Mouse (Mus musculus): ENCODE data around the gene Fut7. TPM values are rescaled to one million over a fixed set of nuclear protein-coding genes. Genes with fewer than 3 reads are reported as not detected.

The Fut7 gene
- polyA plus RNA-seq, 1 experiment: 9.6 TPM

DNA sequence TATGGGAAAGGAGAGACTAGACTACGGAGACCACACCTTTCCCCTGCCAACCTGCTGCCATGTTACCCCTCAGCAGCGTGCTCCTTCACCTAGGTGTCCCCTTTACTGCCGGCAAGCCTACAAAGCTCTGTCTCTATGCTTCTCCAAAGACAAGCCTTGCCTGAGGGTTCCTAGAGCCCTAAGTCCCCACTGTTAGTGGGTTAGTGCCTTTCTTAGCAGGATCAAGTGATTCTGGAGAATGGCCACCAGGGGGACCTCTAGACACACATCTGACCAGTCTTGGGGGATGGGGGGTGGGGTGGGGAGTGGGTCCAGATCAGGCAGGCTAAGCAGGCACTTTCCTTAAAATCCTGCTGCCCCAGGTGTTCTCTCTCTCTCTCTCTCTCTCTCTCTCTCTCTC is 1.2 kb upstream of the Fut7 start:
- Histone ChIP-seq H3K4me1 (ENCODE audit: control insufficient read depth, insufficient read depth, low read length) (peaks cover 25% of the 10 kb centered on the region), H3K27ac (ENCODE audit: insufficient read depth, low read depth, low read length) (peak overlapping the region; percentile 89; the same call in 1 of the 2 replicates), H3K4me3 (ENCODE audit: insufficient read depth, low read length) (no peak overlapping the region)
- TF ChIP-seq CTCF (IDR thresholded peaks at IDR 0.05; ENCODE audit: low read depth, low read length): peak; percentile 62
- no peak for TF ChIP-seq POLR2A (IDR thresholded peaks at IDR 0.05; ENCODE audit: borderline replicate concordance, low read depth, low read length)

DNA sequence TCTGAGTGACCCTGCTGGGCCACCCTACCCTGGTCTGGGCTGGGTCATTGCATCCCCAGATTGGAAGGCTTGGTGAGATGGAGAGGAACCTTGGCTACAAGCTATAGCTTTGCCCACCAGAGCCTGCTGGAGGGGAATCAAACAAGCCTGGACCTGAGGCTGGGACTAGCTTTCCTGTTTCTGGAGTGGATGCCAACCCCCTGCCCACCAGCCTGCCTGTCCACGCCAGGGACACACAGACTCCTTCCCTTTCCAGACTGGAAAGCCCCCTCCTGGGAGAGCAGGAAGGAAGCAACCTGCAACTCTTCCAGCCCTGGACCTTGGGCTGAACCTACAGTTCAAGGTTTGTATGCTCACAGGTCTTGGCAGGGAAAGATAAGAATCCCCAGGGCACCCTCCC is 559 bp downstream of the Fut7 start:
- TF ChIP-seq POLR2A (IDR thresholded peaks at IDR 0.05; ENCODE audit: borderline replicate concordance, low read depth, low read length) (no peak), CTCF (IDR thresholded peaks at IDR 0.05; ENCODE audit: low read depth, low read length) (no peak)
- Histone ChIP-seq H3K4me3 (ENCODE audit: insufficient read depth, low read length) (no peak overlapping the region), H3K27ac (ENCODE audit: insufficient read depth, low read depth, low read length) (no peak overlapping the region), H3K4me1 (ENCODE audit: control insufficient read depth, insufficient read depth, low read length) (peaks cover 28% of the 10 kb centered on the region)

DNA sequence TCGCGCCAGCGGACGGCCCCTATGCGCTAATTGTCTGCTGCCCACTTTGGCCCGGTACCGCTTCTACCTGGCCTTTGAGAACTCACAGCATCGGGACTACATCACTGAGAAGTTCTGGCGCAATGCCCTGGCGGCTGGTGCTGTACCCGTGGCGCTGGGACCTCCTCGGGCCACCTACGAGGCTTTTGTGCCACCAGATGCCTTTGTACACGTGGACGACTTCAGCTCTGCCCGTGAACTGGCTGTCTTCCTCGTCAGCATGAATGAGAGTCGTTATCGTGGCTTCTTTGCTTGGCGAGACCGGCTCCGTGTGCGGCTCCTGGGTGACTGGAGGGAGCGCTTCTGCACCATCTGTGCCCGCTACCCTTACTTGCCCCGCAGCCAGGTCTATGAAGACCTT is 2.4 kb downstream of the Fut7 start:
- Histone ChIP-seq H3K4me1 (ENCODE audit: control insufficient read depth, insufficient read depth, low read length) (peaks cover 28% of the 10 kb centered on the region), H3K27ac (ENCODE audit: insufficient read depth, low read depth, low read length) (no peak overlapping the region), H3K4me3 (ENCODE audit: insufficient read depth, low read length) (no peak overlapping the region)
- TF ChIP-seq CTCF (IDR thresholded peaks at IDR 0.05; ENCODE audit: low read depth, low read length): no peak
- no peak for TF ChIP-seq POLR2A (IDR thresholded peaks at IDR 0.05; ENCODE audit: borderline replicate concordance, low read depth, low read length)

DNA sequence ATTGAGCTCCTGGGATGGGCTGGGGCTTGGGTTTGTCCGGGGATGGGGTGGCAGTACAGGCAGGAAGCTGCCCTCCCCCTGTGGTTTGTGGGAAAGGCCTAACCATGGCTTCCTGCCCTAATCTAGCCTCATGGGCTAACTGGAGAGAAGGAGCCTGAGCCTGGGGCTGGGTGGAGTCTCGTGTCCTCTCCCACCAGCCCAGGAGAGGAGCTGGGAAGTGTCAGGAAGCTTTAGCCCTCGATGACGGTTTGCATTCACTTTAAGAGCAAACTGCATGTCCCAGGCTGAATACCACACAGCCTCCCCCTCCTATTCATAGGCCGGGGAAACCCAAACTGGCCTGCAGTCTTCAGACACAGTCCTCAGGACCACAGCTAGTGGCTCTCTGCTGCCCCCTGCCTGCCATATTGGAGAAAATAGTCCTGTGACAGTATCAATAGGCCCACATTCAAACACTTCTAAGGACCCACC is 3.7 kb downstream of the Fut7 start:
- H3K4me3 ChIP-seq (ENCODE audit: insufficient read depth, low read length): no peak overlapping the region
- peak overlapping the region; percentile 15; the same call in 1 of the 2 replicates for H3K27ac ChIP-seq (ENCODE audit: insufficient read depth, low read depth, low read length)
- TF ChIP-seq POLR2A (IDR thresholded peaks at IDR 0.05; ENCODE audit: borderline replicate concordance, low read depth, low read length) (no peak), CTCF (IDR thresholded peaks at IDR 0.05; ENCODE audit: low read depth, low read length) (peak; percentile 83)
- H3K4me1 ChIP-seq (ENCODE audit: control insufficient read depth, insufficient read depth, low read length): peaks cover 28% of the 10 kb centered on the region

DNA sequence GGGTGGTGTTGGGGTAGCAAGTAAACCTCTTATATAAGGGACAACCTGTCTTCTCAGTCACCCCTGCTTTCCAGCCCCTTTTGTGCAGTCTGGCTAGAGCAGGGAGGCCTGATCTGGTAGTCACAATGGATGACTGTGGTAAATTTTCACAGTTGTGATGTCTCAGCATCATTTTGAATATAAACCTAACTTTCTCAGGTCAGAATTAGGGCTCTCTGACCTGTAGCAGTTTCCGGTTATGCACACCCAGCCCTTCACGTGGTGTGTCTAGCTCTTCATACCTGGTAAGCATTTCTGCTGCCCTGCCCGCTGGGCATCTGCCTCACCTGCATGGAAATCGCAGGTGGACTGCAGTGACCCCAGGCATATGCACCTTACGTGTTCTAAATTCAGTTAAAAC is 4.2 kb downstream of the Fut7 start:
- H3K4me1 ChIP-seq (ENCODE audit: control insufficient read depth, insufficient read depth, low read length): peaks cover 26% of the 10 kb centered on the region
- no peak for TF ChIP-seq POLR2A (IDR thresholded peaks at IDR 0.05; ENCODE audit: borderline replicate concordance, low read depth, low read length)
- no peak for TF ChIP-seq CTCF (IDR thresholded peaks at IDR 0.05; ENCODE audit: low read depth, low read length)
- H3K4me3 ChIP-seq (ENCODE audit: insufficient read depth, low read length): no peak overlapping the region
- no peak overlapping the region for H3K27ac ChIP-seq (ENCODE audit: insufficient read depth, low read depth, low read length)

DNA sequence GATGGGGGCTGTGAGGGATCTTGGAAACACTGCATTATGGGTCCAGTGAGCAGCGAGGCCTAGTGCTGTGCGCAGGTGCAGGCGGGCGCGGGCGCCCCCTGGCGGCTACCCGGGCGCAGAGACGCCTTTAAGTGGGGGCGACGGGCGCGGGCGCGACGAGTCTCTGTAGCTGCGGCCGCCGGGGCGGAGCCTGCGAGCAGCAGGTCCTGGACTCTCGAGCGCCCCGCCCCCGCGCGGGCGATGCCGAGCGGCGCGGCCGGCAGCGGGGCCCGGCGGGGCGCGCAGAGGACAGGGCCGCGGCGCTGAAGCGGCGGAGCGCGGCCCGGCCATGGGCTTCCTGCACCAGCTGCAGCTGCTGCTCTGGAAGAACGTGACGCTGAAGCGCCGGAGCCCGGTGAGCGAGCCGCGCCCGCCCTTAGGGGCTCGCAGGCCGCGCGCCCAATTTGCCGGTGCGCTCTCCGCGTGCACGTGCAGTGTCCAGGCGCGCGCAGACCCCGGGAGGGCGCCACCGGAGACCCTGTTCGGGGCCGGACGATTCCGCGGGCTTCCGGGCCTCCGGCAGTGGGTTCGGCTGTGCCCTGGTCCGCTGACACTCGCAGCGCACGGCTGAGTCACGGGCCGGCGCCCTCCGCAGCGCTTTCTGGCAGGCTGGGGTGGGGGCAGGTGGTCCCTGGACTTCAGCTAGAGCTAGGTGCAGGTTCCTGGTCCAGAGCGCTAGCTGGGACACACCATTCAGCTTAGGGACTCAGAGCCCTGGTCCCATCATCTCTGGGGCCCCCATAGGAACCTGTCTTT is 5.6 kb downstream of the Fut7 start, which contains the start of gene Abca2:
Abca2 (plus strand) TSS at position 262 of the 795 bp plus-strand sequence.
- peaks cover 15% of the 10 kb centered on the region for H3K4me1 ChIP-seq (ENCODE audit: control insufficient read depth, insufficient read depth, low read length)
- peak within 1 kb of the TSS; percentile 77 for H3K4me3 ChIP-seq (ENCODE audit: insufficient read depth, low read length)
- no peak within 1 kb of the TSS for H3K27ac ChIP-seq (ENCODE audit: insufficient read depth, low read depth, low read length)
- TF ChIP-seq CTCF (IDR thresholded peaks at IDR 0.05; ENCODE audit: low read depth, low read length) (peak; percentile 59), POLR2A (IDR thresholded peaks at IDR 0.05; ENCODE audit: borderline replicate concordance, low read depth, low read length) (no peak)

DNA sequence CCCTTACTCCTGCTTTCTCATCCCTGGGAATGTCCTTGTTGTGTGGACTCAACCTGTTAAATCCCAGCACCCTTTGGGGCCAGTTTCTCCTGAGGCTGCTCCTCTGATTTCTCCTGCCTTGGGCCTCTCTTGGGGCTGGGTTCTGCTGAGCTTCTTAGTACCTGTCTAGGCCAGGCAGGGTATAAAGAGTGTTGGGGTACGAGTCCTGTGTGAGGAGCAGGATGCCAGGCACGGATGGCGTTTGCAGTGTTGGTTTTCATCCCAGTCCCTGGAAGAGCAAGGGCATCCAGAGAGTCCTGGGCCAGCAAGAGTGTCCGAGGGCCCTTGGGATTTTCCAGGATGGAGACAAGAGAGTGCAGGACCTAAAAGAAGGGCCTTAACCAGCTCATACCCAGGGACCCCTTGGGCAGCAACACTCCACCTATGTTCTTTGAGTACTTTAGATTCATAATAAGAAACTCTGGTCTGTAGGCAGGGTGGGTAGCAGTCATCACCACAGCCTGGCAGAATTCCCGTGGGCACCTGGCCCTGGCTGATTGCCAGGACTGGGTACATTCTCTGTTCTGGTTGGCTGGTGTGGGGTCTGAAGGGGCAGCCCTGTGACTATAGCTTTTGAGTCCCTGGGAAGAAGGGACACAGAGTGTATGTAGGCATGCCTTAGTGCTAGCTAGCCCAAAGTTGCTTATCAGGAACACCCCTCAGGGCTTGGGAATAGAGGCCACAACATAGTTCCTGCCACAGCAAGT is 6.5 kb downstream of the Fut7 start:
- Histone ChIP-seq H3K4me3 (ENCODE audit: insufficient read depth, low read length) (peak overlapping the region; percentile 77), H3K4me1 (ENCODE audit: control insufficient read depth, insufficient read depth, low read length) (peaks cover 10% of the 10 kb centered on the region), H3K27ac (ENCODE audit: insufficient read depth, low read depth, low read length) (no peak overlapping the region)
- no peak for TF ChIP-seq CTCF (IDR thresholded peaks at IDR 0.05; ENCODE audit: low read depth, low read length)
- TF ChIP-seq POLR2A (IDR thresholded peaks at IDR 0.05; ENCODE audit: borderline replicate concordance, low read depth, low read length): no peak

DNA sequence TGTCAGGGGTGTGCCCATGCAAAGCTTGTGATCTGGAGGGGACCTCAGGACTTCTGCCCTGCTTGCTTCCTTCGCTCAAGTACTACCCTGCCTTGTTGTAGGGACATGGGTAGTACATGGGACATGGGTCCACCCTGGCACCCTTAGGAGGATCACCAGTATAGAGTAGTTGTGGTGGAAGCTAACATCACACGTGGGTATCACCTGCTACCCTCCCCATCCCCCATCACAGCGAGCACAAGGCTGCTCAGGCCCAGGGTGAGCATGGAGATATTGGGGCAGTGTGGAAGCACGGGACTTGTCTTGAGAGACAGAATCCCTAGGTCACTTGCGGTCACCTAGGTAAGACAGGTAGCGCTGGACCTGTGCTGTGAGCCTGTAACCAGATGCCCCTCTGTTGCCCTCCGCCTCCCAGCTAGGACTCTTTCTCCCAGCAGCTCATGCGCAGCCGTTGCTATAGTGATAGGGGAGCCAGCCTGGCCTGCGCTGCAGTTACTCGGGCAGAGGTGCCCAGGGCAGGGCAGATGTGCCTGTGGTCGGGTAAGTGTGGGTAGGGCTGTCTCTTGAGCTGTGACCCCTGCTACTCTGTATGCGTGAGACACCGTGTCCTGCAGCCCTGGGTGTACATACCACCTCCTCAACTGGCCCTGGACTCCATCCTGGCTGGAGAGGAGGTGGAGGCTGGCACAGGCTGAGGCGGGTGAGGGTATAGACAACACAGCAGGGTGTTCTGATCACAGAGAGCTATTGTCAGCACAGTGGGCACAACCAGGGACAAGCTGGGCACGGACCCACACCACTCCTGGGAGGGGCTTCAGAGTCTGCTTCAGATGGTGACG is 7.5 kb downstream of the Fut7 start:
- Histone ChIP-seq H3K27ac (ENCODE audit: insufficient read depth, low read depth, low read length) (no peak overlapping the region), H3K4me1 (ENCODE audit: control insufficient read depth, insufficient read depth, low read length) (peaks cover 10% of the 10 kb centered on the region), H3K4me3 (ENCODE audit: insufficient read depth, low read length) (no peak overlapping the region)
- TF ChIP-seq POLR2A (IDR thresholded peaks at IDR 0.05; ENCODE audit: borderline replicate concordance, low read depth, low read length) (no peak), CTCF (IDR thresholded peaks at IDR 0.05; ENCODE audit: low read depth, low read length) (no peak)

DNA sequence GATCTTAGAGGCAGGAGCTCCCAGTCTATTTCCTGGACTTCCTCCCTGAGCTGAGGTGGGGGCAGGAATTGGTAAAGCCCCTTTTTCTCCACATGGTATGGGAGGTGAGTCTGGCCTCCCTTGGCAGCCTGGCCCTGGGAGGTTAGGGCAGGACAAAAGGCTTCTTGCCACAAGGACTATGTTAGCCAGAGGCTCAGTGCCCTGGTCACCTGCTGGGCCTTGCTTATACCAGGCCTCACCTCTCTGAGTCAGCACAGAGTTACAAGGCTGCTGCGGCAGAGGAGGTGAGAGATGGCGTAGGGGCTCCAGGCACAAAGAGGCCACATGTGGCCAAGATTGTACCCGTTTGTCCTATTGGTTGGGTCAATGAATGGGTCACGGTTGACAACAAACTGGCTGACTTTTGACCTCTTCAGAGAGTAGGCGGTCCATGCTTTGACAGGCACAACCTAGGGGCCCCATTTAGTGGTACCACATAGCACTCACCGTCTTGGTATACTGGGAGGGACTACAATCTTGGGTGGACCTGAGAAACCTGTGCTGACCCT is 8.3 kb downstream of the Fut7 start:
- no peak for TF ChIP-seq POLR2A (IDR thresholded peaks at IDR 0.05; ENCODE audit: borderline replicate concordance, low read depth, low read length)
- TF ChIP-seq CTCF (IDR thresholded peaks at IDR 0.05; ENCODE audit: low read depth, low read length): no peak
- Histone ChIP-seq H3K27ac (ENCODE audit: insufficient read depth, low read depth, low read length) (no peak overlapping the region), H3K4me3 (ENCODE audit: insufficient read depth, low read length) (no peak overlapping the region), H3K4me1 (ENCODE audit: control insufficient read depth, insufficient read depth, low read length) (peaks cover 7% of the 10 kb centered on the region)

Measured in bone marrow macrophage, adult 2 months (primary cell).